Mouse (Mus musculus): ENCODE results near the gene Fam53b. TPM values are rescaled to one million over a fixed set of nuclear protein-coding genes. Genes with fewer than 3 reads are reported as not detected.

The Fam53b gene
- polyA plus RNA-seq, 1 experiment from 2014 or later: 16.6 TPM

DNA sequence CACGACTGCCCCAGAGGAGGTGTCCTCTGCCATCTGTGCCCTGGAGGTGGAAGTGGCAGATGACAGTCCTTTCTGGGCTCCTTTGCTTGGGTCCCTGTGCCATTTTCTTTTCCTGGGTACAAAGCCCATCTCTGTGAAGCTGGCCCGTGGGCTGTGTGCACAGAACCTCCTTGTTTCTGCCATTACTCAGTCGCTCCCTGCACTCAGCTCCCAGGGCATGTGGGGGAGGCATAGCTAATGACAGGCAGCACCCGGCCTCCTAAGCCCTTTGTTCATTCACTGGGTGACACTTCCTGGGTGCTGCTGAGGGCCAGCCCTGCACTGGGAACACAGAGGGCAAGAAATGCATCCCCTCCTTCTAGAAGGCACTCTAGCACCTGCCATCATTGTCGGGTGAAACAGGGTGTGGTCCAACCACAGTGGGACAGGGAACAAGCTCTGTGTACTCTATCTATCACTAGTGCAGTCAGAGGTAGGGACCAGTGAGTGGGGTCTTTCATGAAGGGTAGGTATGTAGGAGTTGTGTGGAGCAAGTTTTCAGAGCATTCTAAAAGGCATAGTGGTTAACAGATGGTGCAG, 111.1 kb downstream of the Fam53b start:
- Histone ChIP-seq H3K27ac (no peak overlapping the region), H3K36me3 (replicated peaks; ENCODE audit: control insufficient read depth, insufficient read depth) (no peaks in the 10 kb centered on the region), H3K9ac (no peak overlapping the region), H3K27me3 (ENCODE audit: control insufficient read depth, insufficient read depth, low read length) (no peaks in the 10 kb centered on the region), H3K4me2 (replicated peaks) (no peak overlapping the region), H3K9me3 (ENCODE audit: control insufficient read depth, low read length) (no peaks in the 10 kb centered on the region), H3K4me1 (replicated peaks; ENCODE audit: control insufficient read depth, insufficient read depth, low read length) (no peaks in the 10 kb centered on the region), H3K4me3 (replicated peaks; ENCODE audit: low read length) (no peak overlapping the region)
- DNase-seq (ENCODE audit: low spot score): no peak
- ATAC-seq (ENCODE audit: low FRiP score): no peak
- 81% methylated on average over 5 of the region's 5 CpGs for WGBS

DNA sequence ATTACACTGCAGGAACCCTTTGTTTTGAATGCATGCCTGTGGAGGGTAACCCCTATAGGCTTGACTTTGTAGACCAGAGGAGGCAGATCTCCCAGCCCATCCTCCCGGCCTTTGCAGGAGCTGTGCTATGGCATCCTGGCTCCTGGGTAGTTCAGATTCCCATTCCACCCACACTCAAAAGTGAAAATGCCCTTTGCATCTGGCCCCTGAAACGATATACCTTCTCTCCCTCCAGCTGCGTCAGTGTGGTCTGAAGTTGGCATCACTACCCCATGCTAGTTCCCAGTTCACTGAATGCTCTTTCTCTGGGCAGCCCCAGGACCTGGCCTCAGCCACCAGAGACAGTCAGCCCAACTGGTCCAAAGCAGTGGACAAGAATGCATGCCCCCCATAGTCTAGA, 111.7 kb downstream of the Fam53b start:
- no peaks in the 10 kb centered on the region for H3K36me3 ChIP-seq (replicated peaks; ENCODE audit: control insufficient read depth, insufficient read depth)
- no peak overlapping the region for H3K4me2 ChIP-seq (replicated peaks)
- no peaks in the 10 kb centered on the region for H3K27me3 ChIP-seq (ENCODE audit: control insufficient read depth, insufficient read depth, low read length)
- no peak overlapping the region for H3K4me3 ChIP-seq (replicated peaks; ENCODE audit: low read length)
- no peak overlapping the region for H3K9ac ChIP-seq
- DNase-seq (ENCODE audit: low spot score) (no peak), ATAC-seq (ENCODE audit: low FRiP score) (no peak)
- H3K4me1 ChIP-seq (replicated peaks; ENCODE audit: control insufficient read depth, insufficient read depth, low read length): no peaks in the 10 kb centered on the region
- no peak overlapping the region for H3K27ac ChIP-seq
- no peaks in the 10 kb centered on the region for H3K9me3 ChIP-seq (ENCODE audit: control insufficient read depth, low read length)
- 86% methylated on average over 3 of the region's 3 CpGs for WGBS

DNA sequence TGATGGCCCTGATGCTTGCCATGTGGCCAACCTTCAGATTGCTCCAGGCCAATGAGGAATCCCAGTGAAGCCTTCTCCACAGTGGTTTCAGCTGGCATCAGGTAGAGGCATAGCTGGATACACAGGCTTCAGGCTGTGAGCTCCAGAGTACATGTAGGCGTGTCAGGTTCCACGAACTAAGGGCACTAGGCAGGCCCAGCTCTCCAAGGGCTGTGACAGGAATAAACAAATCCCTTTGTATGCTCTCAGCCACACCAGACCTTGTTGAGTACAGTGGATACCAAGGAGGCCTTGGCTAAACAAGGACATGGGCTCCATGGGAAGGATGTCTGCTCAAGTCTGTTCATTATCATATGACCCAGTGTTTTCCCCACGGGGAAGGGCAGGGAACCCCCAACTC, 112.3 kb downstream of the Fam53b start:
- DNase-seq (ENCODE audit: low spot score) (no peak), ATAC-seq (ENCODE audit: low FRiP score) (no peak)
- Histone ChIP-seq H3K4me1 (replicated peaks; ENCODE audit: control insufficient read depth, insufficient read depth, low read length) (no peaks in the 10 kb centered on the region), H3K4me3 (replicated peaks; ENCODE audit: low read length) (no peak overlapping the region), H3K4me2 (replicated peaks) (no peak overlapping the region), H3K9ac (no peak overlapping the region), H3K27ac (no peak overlapping the region), H3K36me3 (replicated peaks; ENCODE audit: control insufficient read depth, insufficient read depth) (no peaks in the 10 kb centered on the region), H3K9me3 (ENCODE audit: control insufficient read depth, low read length) (no peaks in the 10 kb centered on the region), H3K27me3 (ENCODE audit: control insufficient read depth, insufficient read depth, low read length) (no peaks in the 10 kb centered on the region)
- WGBS: 95% methylated on average over 3 of the region's 3 CpGs

DNA sequence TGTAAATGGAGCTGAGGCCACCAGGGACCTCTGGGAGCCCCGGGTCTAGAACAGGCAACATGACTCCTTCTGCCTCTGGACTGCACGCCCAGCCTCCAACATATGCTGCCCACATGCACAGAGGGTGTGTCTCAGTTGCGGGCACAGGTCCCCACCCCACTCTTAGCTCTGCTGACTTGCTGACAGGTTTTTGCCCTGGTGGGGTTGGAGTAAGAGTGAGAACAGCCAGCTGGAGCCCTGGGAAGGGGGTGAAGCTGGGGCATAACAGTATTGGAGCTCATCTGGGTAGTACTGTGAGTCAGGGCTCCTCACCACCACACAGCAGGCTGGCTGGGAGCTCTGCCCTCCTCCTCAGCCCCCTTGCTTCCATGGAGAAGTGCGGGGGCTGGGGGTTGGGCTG, 113.6 kb downstream of the Fam53b start:
- Histone ChIP-seq H3K27me3 (ENCODE audit: control insufficient read depth, insufficient read depth, low read length) (no peaks in the 10 kb centered on the region), H3K4me1 (replicated peaks; ENCODE audit: control insufficient read depth, insufficient read depth, low read length) (no peaks in the 10 kb centered on the region), H3K27ac (no peak overlapping the region), H3K4me2 (replicated peaks) (no peak overlapping the region), H3K9ac (no peak overlapping the region), H3K9me3 (ENCODE audit: control insufficient read depth, low read length) (no peaks in the 10 kb centered on the region), H3K36me3 (replicated peaks; ENCODE audit: control insufficient read depth, insufficient read depth) (no peaks in the 10 kb centered on the region), H3K4me3 (replicated peaks; ENCODE audit: low read length) (no peak overlapping the region)
- WGBS: 84% methylated on average over 4 of the region's 4 CpGs
- ATAC-seq (ENCODE audit: low FRiP score) (no peak), DNase-seq (ENCODE audit: low spot score) (no peak)

DNA sequence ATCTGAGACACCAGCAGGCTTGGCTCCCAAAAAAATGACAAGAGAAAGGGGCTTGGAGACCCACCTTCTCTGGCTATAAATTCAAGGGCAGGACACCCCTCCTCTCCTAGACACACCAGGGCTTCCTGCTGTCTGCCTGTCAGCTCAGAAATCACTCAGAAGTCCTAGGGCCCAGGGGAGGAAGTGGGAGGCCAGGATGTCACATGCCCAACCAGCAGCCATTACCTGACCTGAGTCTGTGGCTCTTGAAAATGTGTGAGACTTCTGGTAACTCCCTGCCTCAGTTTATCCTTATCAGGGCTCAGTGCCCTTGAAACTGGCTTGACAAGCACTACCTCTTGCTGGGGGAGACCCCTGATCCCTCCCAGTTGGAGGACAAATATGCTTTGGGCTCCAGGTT, 114.0 kb downstream of the Fam53b start:
- H3K36me3 ChIP-seq (replicated peaks; ENCODE audit: control insufficient read depth, insufficient read depth): no peaks in the 10 kb centered on the region
- ATAC-seq (ENCODE audit: low FRiP score): no peak
- no peaks in the 10 kb centered on the region for H3K27me3 ChIP-seq (ENCODE audit: control insufficient read depth, insufficient read depth, low read length)
- no peak overlapping the region for H3K27ac ChIP-seq
- H3K9me3 ChIP-seq (ENCODE audit: control insufficient read depth, low read length): no peaks in the 10 kb centered on the region
- no peak overlapping the region for H3K4me2 ChIP-seq (replicated peaks)
- no peak overlapping the region for H3K4me3 ChIP-seq (replicated peaks; ENCODE audit: low read length)
- H3K4me1 ChIP-seq (replicated peaks; ENCODE audit: control insufficient read depth, insufficient read depth, low read length): no peaks in the 10 kb centered on the region
- no peak overlapping the region for H3K9ac ChIP-seq
- no peak for DNase-seq (ENCODE audit: low spot score)

DNA sequence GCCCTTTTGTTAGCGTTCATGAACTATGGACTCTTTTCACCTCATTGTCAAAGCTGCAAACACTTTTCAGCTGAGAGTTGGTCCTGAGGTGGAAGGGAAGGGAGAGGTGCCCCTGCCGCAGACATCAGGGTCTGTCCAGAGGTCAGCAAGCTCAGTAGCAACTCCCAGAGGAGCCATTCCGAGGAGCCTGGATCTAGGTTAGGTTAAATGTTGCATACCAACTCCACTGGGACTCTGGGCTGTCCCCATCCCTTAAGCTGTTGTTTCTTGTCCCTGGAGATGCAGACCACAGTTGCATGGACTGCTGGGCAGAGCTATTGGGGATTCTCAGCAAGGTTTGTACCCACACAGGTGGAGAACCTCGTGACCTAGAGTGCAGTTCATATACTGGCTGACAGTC, 114.5 kb downstream of the Fam53b start:
- H3K27ac ChIP-seq: no peak overlapping the region
- H3K27me3 ChIP-seq (ENCODE audit: control insufficient read depth, insufficient read depth, low read length): no peaks in the 10 kb centered on the region
- no peaks in the 10 kb centered on the region for H3K36me3 ChIP-seq (replicated peaks; ENCODE audit: control insufficient read depth, insufficient read depth)
- no peak overlapping the region for H3K9ac ChIP-seq
- H3K4me2 ChIP-seq (replicated peaks): no peak overlapping the region
- no peaks in the 10 kb centered on the region for H3K9me3 ChIP-seq (ENCODE audit: control insufficient read depth, low read length)
- no peaks in the 10 kb centered on the region for H3K4me1 ChIP-seq (replicated peaks; ENCODE audit: control insufficient read depth, insufficient read depth, low read length)
- ATAC-seq (ENCODE audit: low FRiP score) (no peak), DNase-seq (ENCODE audit: low spot score) (no peak)
- WGBS: 71% methylated on average over 4 of the region's 4 CpGs
- H3K4me3 ChIP-seq (replicated peaks; ENCODE audit: low read length): no peak overlapping the region

DNA sequence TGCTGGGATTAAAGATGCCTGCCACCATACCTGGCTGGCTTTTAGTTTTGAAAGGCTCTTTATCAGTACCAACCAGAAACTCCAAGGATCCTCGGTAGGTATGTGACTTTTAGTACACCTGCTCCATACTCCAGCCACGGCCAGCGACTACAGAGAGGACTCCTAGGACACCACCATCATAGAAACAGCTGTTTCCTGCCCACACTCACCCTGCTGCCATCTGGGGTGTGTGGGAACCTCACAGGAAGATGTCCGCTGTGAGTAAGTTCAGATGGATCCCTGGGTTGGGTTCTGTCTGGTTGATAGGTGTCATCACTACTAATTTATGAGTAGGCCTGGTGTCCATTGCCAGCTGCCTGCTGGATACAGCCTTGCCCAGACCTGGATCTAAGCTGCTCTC, 114.9 kb downstream of the Fam53b start:
- ATAC-seq (ENCODE audit: low FRiP score) (no peak), DNase-seq (ENCODE audit: low spot score) (no peak)
- Histone ChIP-seq H3K9me3 (ENCODE audit: control insufficient read depth, low read length) (no peaks in the 10 kb centered on the region), H3K4me2 (replicated peaks) (no peak overlapping the region), H3K27ac (no peak overlapping the region), H3K9ac (no peak overlapping the region), H3K27me3 (ENCODE audit: control insufficient read depth, insufficient read depth, low read length) (no peaks in the 10 kb centered on the region), H3K4me3 (replicated peaks; ENCODE audit: low read length) (no peak overlapping the region), H3K36me3 (replicated peaks; ENCODE audit: control insufficient read depth, insufficient read depth) (no peaks in the 10 kb centered on the region), H3K4me1 (replicated peaks; ENCODE audit: control insufficient read depth, insufficient read depth, low read length) (no peaks in the 10 kb centered on the region)
- 94% methylated on average over 4 of the region's 4 CpGs for WGBS

DNA sequence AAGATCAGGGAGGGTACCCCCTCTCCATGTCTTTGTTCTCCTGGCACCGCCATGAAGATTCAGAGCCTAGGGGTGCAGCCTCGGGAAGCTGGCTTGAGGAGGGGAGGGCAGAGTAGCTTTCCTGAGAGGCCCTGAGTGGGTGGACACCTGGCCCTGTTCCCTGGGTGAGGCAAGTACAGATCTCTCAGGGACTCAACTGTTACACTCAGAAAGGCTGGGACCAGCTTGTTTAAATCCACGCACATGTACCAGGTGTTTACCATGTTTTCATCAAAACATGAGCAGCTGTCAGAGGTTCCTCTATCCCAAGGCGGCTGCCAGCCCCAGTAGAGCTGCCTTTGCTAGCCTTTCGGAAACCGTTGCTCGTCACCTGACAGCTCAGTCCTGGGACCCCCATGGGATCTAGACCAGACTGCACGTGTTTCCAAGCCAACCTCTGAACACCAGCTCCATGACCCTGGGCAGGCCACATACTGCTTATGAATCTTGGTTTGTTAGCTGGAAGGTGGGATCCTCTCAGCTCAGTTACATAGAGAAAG, 116.4 kb downstream of the Fam53b start:
- Histone ChIP-seq H3K4me3 (replicated peaks; ENCODE audit: low read length) (no peak overlapping the region), H3K27ac (no peak overlapping the region), H3K4me2 (replicated peaks) (no peak overlapping the region), H3K27me3 (ENCODE audit: control insufficient read depth, insufficient read depth, low read length) (no peaks in the 10 kb centered on the region), H3K9ac (no peak overlapping the region), H3K4me1 (replicated peaks; ENCODE audit: control insufficient read depth, insufficient read depth, low read length) (no peaks in the 10 kb centered on the region), H3K9me3 (ENCODE audit: control insufficient read depth, low read length) (no peaks in the 10 kb centered on the region), H3K36me3 (replicated peaks; ENCODE audit: control insufficient read depth, insufficient read depth) (no peaks in the 10 kb centered on the region)
- ATAC-seq (ENCODE audit: low FRiP score): no peak
- 71% methylated on average over 8 of the region's 8 CpGs for WGBS
- DNase-seq (ENCODE audit: low spot score): no peak

DNA sequence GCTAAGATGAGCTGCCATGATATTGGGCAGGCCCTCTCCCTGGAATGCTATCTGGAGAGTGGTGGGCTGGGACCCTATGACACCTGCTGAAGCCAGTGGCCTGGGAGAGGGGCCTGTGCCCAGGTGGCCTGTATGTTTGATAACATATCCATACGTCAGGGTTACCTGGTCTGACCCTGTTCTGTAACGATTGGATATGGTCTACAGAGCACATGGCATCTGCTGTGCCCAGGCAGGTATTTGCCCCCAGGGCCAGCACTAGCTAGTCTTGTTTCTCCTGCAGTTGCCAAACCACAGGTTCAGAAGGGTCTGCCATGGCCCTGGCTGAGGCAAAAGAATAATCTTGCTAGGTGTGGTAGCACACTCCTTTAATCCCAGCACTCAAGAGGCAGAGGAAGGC, 120.1 kb downstream of the Fam53b start:
- no peak overlapping the region for H3K27ac ChIP-seq
- no peaks in the 10 kb centered on the region for H3K27me3 ChIP-seq (ENCODE audit: control insufficient read depth, insufficient read depth, low read length)
- H3K9me3 ChIP-seq (ENCODE audit: control insufficient read depth, low read length): no peaks in the 10 kb centered on the region
- no peak for DNase-seq (ENCODE audit: low spot score)
- 0 out of 2 replicates have a peak, but pooled peaks cover 1% of the 10 kb centered on the region for H3K4me1 ChIP-seq (replicated peaks; ENCODE audit: control insufficient read depth, insufficient read depth, low read length)
- H3K4me3 ChIP-seq (replicated peaks; ENCODE audit: low read length): no peak overlapping the region
- ATAC-seq (ENCODE audit: low FRiP score): no peak
- no peak overlapping the region for H3K9ac ChIP-seq
- no peak overlapping the region for H3K4me2 ChIP-seq (replicated peaks)
- whole genome bisulfite sequencing: 100% methylated on average over 2 of the region's 2 CpGs
- no peaks in the 10 kb centered on the region for H3K36me3 ChIP-seq (replicated peaks; ENCODE audit: control insufficient read depth, insufficient read depth)

DNA sequence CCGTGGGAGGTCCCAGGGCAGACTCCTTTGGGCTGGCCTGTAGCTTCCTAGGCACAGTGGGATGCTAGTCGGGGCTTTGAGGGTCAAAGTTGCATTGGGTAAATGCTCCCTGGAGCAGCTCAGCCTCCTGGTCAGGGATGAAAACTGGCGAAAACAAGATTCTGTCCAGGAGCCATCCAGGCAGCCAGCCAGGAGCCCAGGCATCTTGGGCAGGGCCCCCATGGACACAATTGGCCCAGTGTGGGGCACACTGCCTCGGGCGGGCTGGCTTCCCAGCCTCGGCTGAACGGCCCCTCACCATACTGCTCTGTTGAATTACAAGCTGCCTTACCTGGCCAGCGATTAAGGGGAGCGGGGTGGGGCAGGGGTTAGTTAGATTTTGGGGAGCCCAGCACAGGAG, 121.0 kb downstream of the Fam53b start:
- no peak overlapping the region for H3K9ac ChIP-seq
- H3K4me2 ChIP-seq (replicated peaks): no peak overlapping the region
- no peak overlapping the region for H3K27ac ChIP-seq
- DNase-seq (ENCODE audit: low spot score) (no peak), ATAC-seq (ENCODE audit: low FRiP score) (peak; percentile 40; the same call in 1 of the 2 replicates)
- H3K4me3 ChIP-seq (replicated peaks; ENCODE audit: low read length): no peak overlapping the region
- H3K27me3 ChIP-seq (ENCODE audit: control insufficient read depth, insufficient read depth, low read length): no peaks in the 10 kb centered on the region
- H3K36me3 ChIP-seq (replicated peaks; ENCODE audit: control insufficient read depth, insufficient read depth): no peaks in the 10 kb centered on the region
- H3K9me3 ChIP-seq (ENCODE audit: control insufficient read depth, low read length): no peaks in the 10 kb centered on the region
- 0 out of 2 replicates have a peak, but pooled peaks cover 10% of the 10 kb centered on the region for H3K4me1 ChIP-seq (replicated peaks; ENCODE audit: control insufficient read depth, insufficient read depth, low read length)
- 73% methylated on average over 9 of the region's 9 CpGs for WGBS
